22 mouse cellular contexts compared by ENCODE assay signal in genomic region chr12:37653287-37653686, GRCm38 (mm10).
"Had no signal": no experiment of that assay in that cellular context is flagged by ENCODE, and none has a peak within 500 bp of the region (broad histone marks: within the 10 kb centered on the region; RNA-seq: fewer than 3 reads in every experiment).

No protein-coding gene starts in this region.

- H3K36me3 ChIP-seq: limb, embryonic 10.5 days; limb, embryonic 13.5 days; liver, embryonic 12.5 days; liver, embryonic 15.5 days; lung, embryonic 15.5 days; midbrain, embryonic 12.5 days; midbrain, embryonic 15.5 days; stomach, embryonic 15.5 days had no signal

- H3K9me3 ChIP-seq: limb, embryonic 10.5 days; limb, embryonic 13.5 days; liver, embryonic 12.5 days; liver, embryonic 15.5 days; lung, embryonic 15.5 days; midbrain, embryonic 12.5 days; midbrain, embryonic 15.5 days; stomach, embryonic 15.5 days had no signal

- DNase-seq: kidney, adult 18-20 months; kidney, postnatal 25 days; layer of hippocampus, adult 9-11 months; liver; lung, adult 18-20 months; lung, postnatal 10 days; lung, postnatal 36 days; right cerebral cortex, adult 18-20 months; right cerebral cortex, postnatal 14 days; right cerebral cortex, postnatal 4 days; spleen, adult 18-20 months; thymus, postnatal 36 days had no signal

- H3K9ac ChIP-seq: limb, embryonic 13.5 days; liver, embryonic 12.5 days; liver, embryonic 15.5 days; lung, embryonic 15.5 days; midbrain, embryonic 12.5 days; midbrain, embryonic 15.5 days; stomach, embryonic 15.5 days had no signal

- H3K4me2 ChIP-seq: limb, embryonic 13.5 days; liver, embryonic 12.5 days; liver, embryonic 15.5 days; lung, embryonic 15.5 days; midbrain, embryonic 12.5 days; midbrain, embryonic 15.5 days; stomach, embryonic 15.5 days had no signal

- H3K4me1 ChIP-seq: limb, embryonic 10.5 days; limb, embryonic 13.5 days; liver, embryonic 12.5 days; liver, embryonic 15.5 days; lung, embryonic 15.5 days; midbrain, embryonic 12.5 days; midbrain, embryonic 15.5 days; stomach, embryonic 15.5 days had no signal

- H3K27ac ChIP-seq: kidney, postnatal 0 days; layer of hippocampus, adult 2 months; limb, embryonic 10.5 days; limb, embryonic 13.5 days; liver, embryonic 12.5 days; liver, embryonic 15.5 days; lung, embryonic 15.5 days; midbrain, embryonic 12.5 days; midbrain, embryonic 15.5 days; stomach, embryonic 15.5 days had no signal

- ATAC-seq: liver, embryonic 12.5 days; midbrain, embryonic 15.5 days had no signal

- H3K4me3 ChIP-seq: layer of hippocampus, adult 2 months; limb, embryonic 10.5 days; limb, embryonic 13.5 days; liver, embryonic 12.5 days; liver, embryonic 15.5 days; lung, embryonic 15.5 days; midbrain, embryonic 12.5 days; midbrain, embryonic 15.5 days; stomach, embryonic 15.5 days had no signal

- H3K27me3 ChIP-seq: limb, embryonic 13.5 days; liver, embryonic 12.5 days; liver, embryonic 15.5 days; lung, embryonic 15.5 days; midbrain, embryonic 12.5 days; midbrain, embryonic 15.5 days; stomach, embryonic 15.5 days had no signal
